Mouse (Mus musculus): ENCODE measurements at regions not wholly inside any gene's neighbourhood (a gene's known extent, or its start where the extent isn't known, plus 50 kb on each side); places are given as distances from the start of the nearest gene placed in this dataset.

DNA sequence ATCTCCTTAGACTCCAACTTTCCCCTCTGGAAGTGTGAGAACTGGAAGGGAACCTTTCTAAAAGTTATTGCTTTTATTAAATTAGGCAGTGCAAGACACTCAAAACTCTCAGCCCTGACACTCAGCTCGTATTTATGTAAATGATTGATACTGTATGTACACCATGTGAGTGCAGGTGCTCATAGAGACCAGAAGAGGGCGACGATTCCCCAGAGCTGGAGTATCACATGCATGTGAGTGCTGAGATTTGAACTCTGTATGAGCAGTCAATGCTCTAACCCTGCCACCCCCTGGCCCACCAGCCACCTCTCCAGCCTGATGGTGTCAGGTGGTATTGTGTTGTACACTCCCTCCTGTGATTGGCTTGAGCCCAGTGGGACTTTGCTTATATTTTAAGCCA is 407.8 kb downstream of the Tmem132b start:
- Histone ChIP-seq H3K4me1 (no peaks in the 10 kb centered on the region), H3K9me3 (peaks cover 6% of the 10 kb centered on the region; the same call in 1 of the 2 replicates), H3K4me2 (no peak overlapping the region), H3K4me3 (replicated peaks) (no peak overlapping the region), H3K27me3 (no peaks in the 10 kb centered on the region), H3K36me3 (replicated peaks) (no peaks in the 10 kb centered on the region), H3K9ac (no peak overlapping the region), H3K27ac (no peak overlapping the region)
- ATAC-seq (ENCODE audit: low FRiP score), result no peak
- WGBS, result 91% methylated on average over 3 of the region's 3 CpGs

DNA sequence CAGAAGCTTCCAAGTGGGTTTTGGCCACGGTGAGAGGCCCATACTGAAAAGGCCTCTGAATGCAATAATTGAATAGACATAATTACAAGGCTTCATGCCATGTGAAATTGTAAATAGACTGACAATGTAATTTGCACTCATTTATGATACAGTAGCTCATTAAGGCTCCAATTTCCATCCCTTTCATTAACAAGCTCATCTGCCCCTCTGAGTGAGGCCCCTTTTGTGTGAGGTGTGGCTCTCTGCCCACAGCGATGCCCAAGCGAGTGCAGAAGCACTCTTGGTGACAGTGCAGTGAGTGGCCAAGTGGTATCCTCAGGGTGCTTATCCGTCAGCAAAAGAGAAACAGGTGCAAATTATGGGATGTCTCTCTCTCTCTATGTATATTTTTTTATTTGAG is 415.2 kb downstream of the Tmem132b start:
- Histone ChIP-seq H3K9me3 (no peaks in the 10 kb centered on the region), H3K27me3 (no peaks in the 10 kb centered on the region), H3K4me1 (no peaks in the 10 kb centered on the region), H3K4me3 (replicated peaks) (no peak overlapping the region), H3K4me2 (no peak overlapping the region), H3K9ac (no peak overlapping the region), H3K27ac (no peak overlapping the region), H3K36me3 (replicated peaks) (no peaks in the 10 kb centered on the region)
- ATAC-seq (ENCODE audit: low FRiP score), result no peak
- WGBS, result 65% methylated on average over 4 of the region's 4 CpGs

- Histone ChIP-seq H3K36me3 (replicated peaks) (no peaks in the 10 kb centered on the region), H3K4me2 (no peak overlapping the region), H3K27me3 (no peaks in the 10 kb centered on the region), H3K9me3 (no peaks in the 10 kb centered on the region), H3K27ac (no peak overlapping the region), H3K4me1 (no peaks in the 10 kb centered on the region), H3K4me3 (replicated peaks) (no peak overlapping the region), H3K9ac (no peak overlapping the region)
- ATAC-seq (ENCODE audit: low FRiP score), result no peak
- WGBS, result 60% methylated on average over 6 of the region's 6 CpGs
These were observed 420.1 kb downstream of the Tmem132b start for GRCm38 (mm10) chr5:125951641-125952040.

- Histone ChIP-seq H3K27me3 (no peaks in the 10 kb centered on the region), H3K9ac (no peak overlapping the region), H3K27ac (no peak overlapping the region), H3K4me1 (no peaks in the 10 kb centered on the region), H3K9me3 (no peaks in the 10 kb centered on the region), H3K36me3 (replicated peaks) (no peaks in the 10 kb centered on the region), H3K4me2 (no peak overlapping the region), H3K4me3 (replicated peaks) (no peak overlapping the region)
- ATAC-seq (ENCODE audit: low FRiP score), result no peak
- 75% methylated on average over 8 of the region's 8 CpGs for WGBS
These were observed 432.5 kb downstream of the Tmem132b start for GRCm38 (mm10) chr5:125964039-125964438.

DNA sequence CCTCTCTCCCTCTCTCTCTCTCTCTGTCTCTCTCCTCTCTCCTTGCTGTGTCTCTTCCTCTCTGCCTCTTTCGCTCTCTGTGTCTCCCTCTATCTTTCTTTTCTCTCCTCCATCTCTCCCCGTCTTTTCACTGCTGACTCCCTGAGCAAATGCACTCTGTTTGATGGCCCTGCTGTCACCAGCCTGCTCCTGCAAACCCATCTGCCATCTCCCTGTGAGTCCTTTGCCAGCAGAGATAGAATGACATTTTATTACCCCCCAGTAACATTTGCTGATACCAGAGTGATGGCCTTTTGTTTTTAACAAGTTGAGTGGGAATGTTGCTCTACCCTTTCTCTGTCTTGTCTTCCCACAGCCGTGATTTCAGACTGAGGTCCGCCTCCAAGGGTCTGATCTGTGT is 436.6 kb downstream of the Tmem132b start:
- Histone ChIP-seq H3K4me3 (replicated peaks) (no peak overlapping the region), H3K4me1 (no peaks in the 10 kb centered on the region), H3K36me3 (replicated peaks) (no peaks in the 10 kb centered on the region), H3K9ac (no peak overlapping the region), H3K27me3 (no peaks in the 10 kb centered on the region), H3K9me3 (no peaks in the 10 kb centered on the region), H3K27ac (no peak overlapping the region), H3K4me2 (no peak overlapping the region)
- ATAC-seq (ENCODE audit: low FRiP score), result no peak
- WGBS, result 78% methylated on average over 4 of the region's 4 CpGs

DNA sequence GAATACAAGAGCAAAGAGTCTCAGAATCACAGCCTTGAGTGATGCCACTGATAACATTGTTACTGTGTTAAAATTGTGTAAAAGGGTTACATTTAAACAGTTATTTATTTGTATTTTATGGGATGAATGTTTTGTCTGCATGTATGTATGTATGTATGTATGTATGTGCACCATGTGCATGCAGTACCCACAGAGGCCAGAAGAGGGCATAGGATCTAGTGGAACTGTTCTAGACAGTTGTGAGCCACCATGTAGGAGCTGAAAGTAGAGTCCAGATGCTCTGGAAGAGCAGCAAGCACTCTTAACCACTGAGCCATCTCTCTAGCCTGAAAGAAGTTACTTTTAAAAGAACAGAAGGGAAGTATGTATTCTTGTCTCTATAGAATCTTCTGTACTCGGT is 442.5 kb downstream of the Tmem132b start:
- Histone ChIP-seq H3K9me3 (peaks cover 12% of the 10 kb centered on the region), H3K4me3 (replicated peaks) (no peak overlapping the region), H3K36me3 (replicated peaks) (no peaks in the 10 kb centered on the region), H3K4me2 (no peak overlapping the region), H3K4me1 (no peaks in the 10 kb centered on the region), H3K27me3 (no peaks in the 10 kb centered on the region), H3K9ac (no peak overlapping the region), H3K27ac (no peak overlapping the region)
- no peak for ATAC-seq (ENCODE audit: low FRiP score)
- WGBS, result 90% methylated on average over 1 of the region's 1 CpGs

DNA sequence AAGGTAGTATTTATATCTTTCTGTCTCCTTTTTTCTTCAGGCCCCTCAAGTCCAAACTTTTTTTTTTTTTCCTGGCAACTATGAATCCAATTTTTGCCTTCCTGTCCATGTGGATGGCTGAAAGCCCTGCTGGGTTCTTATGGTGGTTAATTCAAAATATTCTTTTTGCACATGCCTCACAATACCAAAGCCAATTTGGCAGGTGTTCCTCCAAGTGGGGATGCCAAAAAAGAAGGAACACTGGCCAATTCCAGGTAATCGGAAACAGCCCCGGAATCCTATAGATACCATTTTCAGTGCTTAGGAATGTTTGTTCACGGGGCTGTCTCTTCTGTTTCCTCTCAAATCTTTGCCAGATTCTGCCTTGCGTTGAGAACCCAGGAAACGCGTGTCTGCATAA is 448.2 kb downstream of the Tmem132b start:
- 89% methylated on average over 6 of the region's 6 CpGs for WGBS
- no peaks in the 10 kb centered on the region for H3K36me3 ChIP-seq (replicated peaks)
- ATAC-seq (ENCODE audit: low FRiP score), result no peak
- no peak overlapping the region for H3K9ac ChIP-seq
- H3K4me3 ChIP-seq (replicated peaks), result no peak overlapping the region
- H3K27me3 ChIP-seq, result no peaks in the 10 kb centered on the region
- H3K9me3 ChIP-seq, result peaks cover 6% of the 10 kb centered on the region
- H3K4me2 ChIP-seq, result no peak overlapping the region
- H3K4me1 ChIP-seq, result no peaks in the 10 kb centered on the region; the same call in 1 of the 2 replicates
- no peak overlapping the region for H3K27ac ChIP-seq

- ATAC-seq (ENCODE audit: low FRiP score), result no peak
- Histone ChIP-seq H3K4me2 (no peak overlapping the region), H3K27me3 (no peaks in the 10 kb centered on the region)
These were observed 453.8 kb downstream of the Tmem132b start for GRCm38 (mm10) chr5:125985356-125985755.

DNA sequence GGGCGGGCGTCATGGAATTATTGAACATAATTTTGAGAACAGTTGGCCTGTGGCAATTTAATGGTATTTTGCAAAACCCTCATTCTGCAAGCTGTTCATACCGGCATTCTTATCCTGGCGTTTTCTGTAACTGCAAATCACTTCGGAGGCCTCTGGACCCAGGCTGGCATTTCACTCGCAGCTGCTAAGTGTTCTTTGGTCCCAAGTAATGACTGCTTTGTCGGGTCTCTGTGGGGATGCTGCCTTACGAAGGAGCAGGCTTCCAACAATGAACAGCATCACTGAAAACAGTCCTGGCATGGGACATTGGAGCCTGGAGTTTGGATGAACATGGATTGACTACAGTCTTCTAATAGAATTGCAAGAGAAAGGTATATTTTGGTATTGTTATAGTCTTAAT is 465.6 kb downstream of the Tmem132b start:
- no peaks in the 10 kb centered on the region for H3K36me3 ChIP-seq (replicated peaks)
- no peak overlapping the region for H3K27ac ChIP-seq
- H3K4me3 ChIP-seq (replicated peaks), result no peak overlapping the region
- H3K4me1 ChIP-seq, result peaks cover 11% of the 10 kb centered on the region; the same call in 1 of the 2 replicates
- H3K4me2 ChIP-seq, result no peak overlapping the region
- no peaks in the 10 kb centered on the region for H3K27me3 ChIP-seq
- no peak overlapping the region for H3K9ac ChIP-seq
- 25% methylated on average over 8 of the region's 8 CpGs for WGBS
- H3K9me3 ChIP-seq, result peaks cover 4% of the 10 kb centered on the region; the same call in 1 of the 2 replicates
- no peak for ATAC-seq (ENCODE audit: low FRiP score)

More at GRCm38 (mm10) chr5:125985356-125985755, 453.8 kb downstream of the Tmem132b start:
- H3K9ac ChIP-seq, result no peak overlapping the region
- no peaks in the 10 kb centered on the region for H3K36me3 ChIP-seq (replicated peaks)
- H3K27ac ChIP-seq, result no peak overlapping the region
- no peaks in the 10 kb centered on the region for H3K9me3 ChIP-seq
- H3K4me3 ChIP-seq (replicated peaks), result no peak overlapping the region
- peaks cover 3% of the 10 kb centered on the region; the same call in 1 of the 2 replicates for H3K4me1 ChIP-seq

GRCm38 (mm10) chr5:126007871-126008270 is 476.3 kb downstream of the Tmem132b start:
- Histone ChIP-seq H3K27ac (no peak overlapping the region), H3K4me1 (no peaks in the 10 kb centered on the region), H3K27me3 (no peaks in the 10 kb centered on the region), H3K4me3 (replicated peaks) (no peak overlapping the region), H3K4me2 (no peak overlapping the region), H3K36me3 (replicated peaks) (no peaks in the 10 kb centered on the region), H3K9ac (no peak overlapping the region), H3K9me3 (no peaks in the 10 kb centered on the region)
- WGBS, result 70% methylated on average over 4 of the region's 4 CpGs
- no peak for ATAC-seq (ENCODE audit: low FRiP score)

DNA sequence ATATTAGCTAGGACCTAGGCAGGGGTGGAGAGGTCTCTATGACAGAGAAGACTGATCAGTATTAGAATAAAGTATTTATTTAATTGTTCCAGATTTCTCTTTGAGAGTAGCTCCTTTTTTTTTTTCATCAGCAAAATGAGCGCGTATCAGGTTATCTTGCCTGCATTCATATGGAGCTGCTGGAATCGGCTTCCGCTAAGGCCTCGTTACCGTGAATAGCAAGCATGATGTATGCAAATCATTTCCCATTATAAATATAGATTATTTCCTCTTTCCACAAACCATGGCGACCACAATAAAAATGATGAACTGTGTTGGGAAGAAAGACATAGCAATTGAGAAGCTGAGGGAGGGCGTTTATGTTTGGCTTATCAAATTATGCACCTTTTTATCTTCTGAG is 476.7 kb downstream of the Tmem132b start:
- H3K9me3 ChIP-seq, result no peaks in the 10 kb centered on the region
- no peak for ATAC-seq (ENCODE audit: low FRiP score)
- WGBS, result 65% methylated on average over 8 of the region's 8 CpGs
- H3K4me2 ChIP-seq, result no peak overlapping the region
- no peak overlapping the region for H3K4me3 ChIP-seq (replicated peaks)
- H3K9ac ChIP-seq, result no peak overlapping the region
- H3K27ac ChIP-seq, result no peak overlapping the region
- H3K27me3 ChIP-seq, result no peaks in the 10 kb centered on the region
- no peaks in the 10 kb centered on the region for H3K4me1 ChIP-seq
- H3K36me3 ChIP-seq (replicated peaks), result no peaks in the 10 kb centered on the region

DNA sequence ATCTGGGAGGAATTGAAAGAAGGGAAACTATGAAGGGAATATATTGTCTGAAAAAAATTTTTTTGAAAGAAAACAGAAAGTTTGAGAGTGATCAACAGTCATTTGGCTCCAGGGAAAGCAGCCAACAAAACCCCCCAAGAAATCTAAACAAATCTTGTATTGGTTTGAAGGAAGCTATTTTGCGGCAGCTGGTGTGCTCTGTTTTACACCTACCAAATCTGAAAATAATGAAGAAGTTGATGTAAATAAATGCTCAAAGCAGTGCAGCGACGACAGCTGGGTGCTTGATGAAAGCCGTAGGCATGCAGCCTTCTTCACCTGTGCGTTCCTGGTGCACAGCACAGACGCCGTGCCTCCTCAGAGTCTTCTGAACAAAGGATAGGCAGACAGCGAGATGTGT is 488.2 kb downstream of the Tmem132b start:
- Histone ChIP-seq H3K9me3 (no peaks in the 10 kb centered on the region), H3K36me3 (replicated peaks) (no peaks in the 10 kb centered on the region), H3K27me3 (no peaks in the 10 kb centered on the region), H3K4me1 (no peaks in the 10 kb centered on the region), H3K4me3 (replicated peaks) (no peak overlapping the region), H3K9ac (no peak overlapping the region), H3K27ac (no peak overlapping the region), H3K4me2 (no peak overlapping the region)
- ATAC-seq (ENCODE audit: low FRiP score), result no peak
- 89% methylated on average over 8 of the region's 8 CpGs for WGBS

- 40% methylated on average over 2 of the region's 2 CpGs for WGBS
- ATAC-seq (ENCODE audit: low FRiP score), result no peak
These were observed 492.3 kb downstream of the Tmem132b start for GRCm38 (mm10) chr5:126023906-126024305.

More at GRCm38 (mm10) chr5:126023906-126024305, 492.3 kb downstream of the Tmem132b start:
- no peaks in the 10 kb centered on the region for H3K36me3 ChIP-seq (replicated peaks)
- H3K4me2 ChIP-seq, result no peak overlapping the region
- no peak overlapping the region for H3K4me3 ChIP-seq (replicated peaks)
- H3K27me3 ChIP-seq, result no peaks in the 10 kb centered on the region
- H3K4me1 ChIP-seq, result no peaks in the 10 kb centered on the region
- no peak overlapping the region for H3K27ac ChIP-seq
- no peaks in the 10 kb centered on the region for H3K9me3 ChIP-seq
- no peak overlapping the region for H3K9ac ChIP-seq

All from forebrain, embryonic 12.5 days (tissue).